Mouse (Mus musculus) liver, embryonic 11.5 days (tissue): Measurements from ENCODE around the gene Mlip. TPM values are rescaled to one million over a fixed set of nuclear protein-coding genes. Genes with fewer than 3 reads are reported as not detected.

Experiments used
- ATAC-seq: fragments of 200-750 bp; cut with Nextera tagmentation; replicated peaks from 2 replicates; pipeline ENCODE4 v1.8.0; 2017; ENCODE audit warnings: moderate number of reproducible peaks, mild to moderate bottlenecking, moderate TSS enrichment, moderate library complexity; ENCODE audit not compliant: low FRiP score
- DNase-seq: peaks from one replicate; pipeline ENCODE4 v3.0.0-alpha.2; 2017; ENCODE audit warnings: low spot score
- H3K27ac ChIP-seq: fragments of 300-500 bp; sonication (generic); 2 replicates; pipeline ENCODE4 v1.5.1; 2014; ENCODE audit warnings: mild to moderate bottlenecking, low read depth, low read length, control low read depth
- H3K27me3 ChIP-seq: fragments of 300-500 bp; sonication (generic); replicated peaks from 2 replicates; pipeline ENCODE4 v1.6.1; 2014; ENCODE audit warnings: low read length, mixed read lengths; ENCODE audit not compliant: control insufficient read depth, insufficient read depth
- H3K36me3 ChIP-seq: fragments of 300-500 bp; sonication (generic); 2 replicates; pipeline ENCODE4 v1.6.1; 2014; ENCODE audit warnings: mild to moderate bottlenecking, low read length, moderate library complexity, mixed read lengths; ENCODE audit not compliant: control insufficient read depth, insufficient read depth
- H3K4me1 ChIP-seq: fragments of 300-500 bp; sonication (generic); replicated peaks from 2 replicates; pipeline ENCODE4 v1.6.1; 2014; ENCODE audit warnings: low read length, mixed read lengths; ENCODE audit not compliant: control insufficient read depth, insufficient read depth
- H3K4me2 ChIP-seq: fragments of 300-500 bp; sonication (generic); 2 replicates; pipeline ENCODE4 v1.6.1; 2014; ENCODE audit warnings: mild to moderate bottlenecking, control low read depth, moderate library complexity
- H3K4me3 ChIP-seq: fragments of 300-500 bp; sonication (generic); 2 replicates; pipeline ENCODE4 v1.5.1; 2014; ENCODE audit warnings: low read depth, low read length, control low read depth
- H3K9ac ChIP-seq: fragments of 300-500 bp; sonication (generic); 2 replicates; pipeline ENCODE4 v1.6.1; 2014; ENCODE audit warnings: low read depth, low read length, control low read depth
- H3K9me3 ChIP-seq: fragments of 300-500 bp; sonication (generic); 2 replicates; pipeline ENCODE4 v1.6.1; 2016; ENCODE audit warnings: low read length, inconsistent platforms, mixed read lengths; ENCODE audit not compliant: control insufficient read depth
- WGBS: fragments of 180-500 bp; shearing (Covaris S2); extraction: QIAGEN DNeasy Blood & Tissue Kit; methylation state at CpG from one replicate; pipeline ENCODE4 v1.1.7; 2014; 5-methylcytosine and 5-hydroxymethylcytosine counted together
- polyA plus RNA-seq: library from polyadenylated mRNA; unstranded; fragments of >200 nt; fragmentation: Nextera tagmentation; extraction: Ambion mirVana; gene quantifications from 2 replicates; pipeline ENCODE4 v1.2.1, GENCODE M21; 2014

Gene Mlip
- polyA plus RNA-seq, 1 experiment from 2014 or later, result 0.63 TPM

- no peak overlapping the region for H3K4me3 ChIP-seq
- no peak for ATAC-seq
- H3K27ac ChIP-seq, result no peak overlapping the region
- DNase-seq, result no peak
- H3K9me3 ChIP-seq, result no peaks in the 10 kb centered on the region
- H3K4me1 ChIP-seq, result no peaks in the 10 kb centered on the region
- no peaks in the 10 kb centered on the region for H3K27me3 ChIP-seq
- no peak overlapping the region for H3K4me2 ChIP-seq
- no peaks in the 10 kb centered on the region for H3K36me3 ChIP-seq
- H3K9ac ChIP-seq, result no peak overlapping the region
- WGBS, result 80% methylated on average over 17 of the region's 18 CpGs
Measured at GRCm38 (mm10) chr9:77251511-77252112, 101.2 kb downstream of the Mlip start.

- Histone ChIP-seq H3K4me2 (no peak overlapping the region), H3K9ac (no peak overlapping the region), H3K27ac (no peak overlapping the region), H3K36me3 (no peaks in the 10 kb centered on the region), H3K4me3 (no peak overlapping the region), H3K27me3 (no peaks in the 10 kb centered on the region), H3K9me3 (no peaks in the 10 kb centered on the region), H3K4me1 (no peaks in the 10 kb centered on the region)
- ATAC-seq (no peak), DNase-seq (no peak)
- 69% methylated on average over 1 of the region's 1 CpGs for WGBS
Measured at GRCm38 (mm10) chr9:77198250-77198649, 154.5 kb downstream of the Mlip start.

DNA sequence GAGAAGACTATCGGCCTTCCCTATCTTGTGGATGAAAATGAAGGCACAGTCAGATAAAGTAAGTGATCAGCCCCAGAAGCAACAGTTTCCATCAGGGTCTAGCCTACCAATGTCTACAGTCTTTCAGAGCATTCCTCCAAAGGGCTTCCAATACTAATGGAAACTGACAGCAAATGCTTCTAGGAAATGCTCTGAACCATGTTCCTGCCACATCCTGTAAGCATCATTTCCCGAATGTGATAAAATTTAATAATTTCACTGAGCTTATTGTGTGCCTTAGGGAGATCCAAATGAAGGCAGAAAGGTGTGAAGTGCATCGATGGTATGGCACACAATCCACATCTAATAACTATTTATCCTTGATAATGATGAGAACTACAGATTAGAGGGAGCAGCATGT lies 173.3 kb downstream of the Mlip start:
- Histone ChIP-seq H3K9me3 (no peaks in the 10 kb centered on the region), H3K4me2 (no peak overlapping the region), H3K4me3 (no peak overlapping the region), H3K36me3 (no peaks in the 10 kb centered on the region), H3K27me3 (no peaks in the 10 kb centered on the region), H3K27ac (no peak overlapping the region), H3K4me1 (no peaks in the 10 kb centered on the region), H3K9ac (no peak overlapping the region)
- WGBS, result 78% methylated on average over 3 of the region's 3 CpGs
- ATAC-seq (no peak), DNase-seq (no peak)

- DNase-seq (no peak), ATAC-seq (no peak)
- H3K9me3 ChIP-seq, result no peaks in the 10 kb centered on the region
- H3K27ac ChIP-seq, result no peak overlapping the region
- no peak overlapping the region for H3K4me3 ChIP-seq
- WGBS, result 75% methylated on average over 3 of the region's 3 CpGs
- no peaks in the 10 kb centered on the region for H3K4me1 ChIP-seq
- no peaks in the 10 kb centered on the region for H3K27me3 ChIP-seq
- no peaks in the 10 kb centered on the region for H3K36me3 ChIP-seq
- H3K4me2 ChIP-seq, result no peak overlapping the region
- H3K9ac ChIP-seq, result no peak overlapping the region
Measured at GRCm38 (mm10) chr9:77175870-77176269, 176.9 kb downstream of the Mlip start.

GRCm38 (mm10) chr9:77172044-77172443 lies 180.7 kb downstream of the Mlip start:
- Histone ChIP-seq H3K9me3 (no peaks in the 10 kb centered on the region), H3K27ac (no peak overlapping the region), H3K9ac (no peak overlapping the region), H3K4me1 (no peaks in the 10 kb centered on the region), H3K4me3 (no peak overlapping the region), H3K36me3 (no peaks in the 10 kb centered on the region), H3K27me3 (no peaks in the 10 kb centered on the region), H3K4me2 (no peak overlapping the region)
- WGBS, result 55% methylated on average over 5 of the region's 5 CpGs
- ATAC-seq (no peak; the same call in 1 of the 2 replicates), DNase-seq (no peak)

DNA sequence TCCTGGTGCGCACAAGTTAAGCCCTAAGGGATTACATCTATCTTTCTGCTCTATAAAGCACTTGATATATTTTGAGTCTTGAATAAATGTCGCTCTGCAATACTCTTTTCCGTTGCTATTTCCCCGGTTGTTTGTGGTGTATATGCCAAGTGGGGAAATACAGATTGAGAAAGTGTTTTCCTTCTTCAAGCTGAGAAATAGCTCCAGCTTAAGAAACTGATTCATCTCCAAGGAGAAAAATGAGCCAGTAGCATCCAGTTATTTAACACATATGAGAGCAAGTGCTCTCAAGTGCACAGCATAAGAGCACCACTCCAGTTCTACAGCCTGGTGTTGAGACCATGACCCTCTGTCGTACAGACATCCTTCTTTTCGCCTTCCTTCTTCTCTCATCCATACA lies 186.9 kb downstream of the Mlip start:
- WGBS, result 77% methylated on average over 6 of the region's 6 CpGs
- no peak overlapping the region for H3K4me2 ChIP-seq
- ATAC-seq (no peak), DNase-seq (no peak)
- no peaks in the 10 kb centered on the region for H3K27me3 ChIP-seq
- no peak overlapping the region for H3K9ac ChIP-seq
- H3K4me3 ChIP-seq, result no peak overlapping the region
- no peaks in the 10 kb centered on the region for H3K36me3 ChIP-seq
- H3K4me1 ChIP-seq, result no peaks in the 10 kb centered on the region
- H3K27ac ChIP-seq, result no peak overlapping the region
- no peaks in the 10 kb centered on the region for H3K9me3 ChIP-seq

DNA sequence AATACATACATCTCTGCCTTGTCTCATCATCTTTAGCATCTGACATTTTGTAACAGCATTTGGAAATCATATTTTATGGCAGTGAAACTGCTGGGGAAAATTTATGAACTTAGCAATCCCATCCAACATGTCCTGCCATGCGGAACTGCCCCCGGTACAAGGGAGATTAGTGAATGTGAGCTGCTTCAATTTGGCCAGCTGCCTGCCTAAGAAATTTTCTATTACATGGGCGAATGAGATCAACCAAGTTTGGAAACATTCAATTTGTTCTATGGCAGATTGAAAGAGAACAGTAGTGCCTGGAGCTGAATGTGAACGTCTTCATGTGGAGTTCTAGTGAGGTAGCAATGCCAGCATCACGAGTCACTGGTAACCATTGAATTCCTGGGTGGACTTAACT lies 191.0 kb downstream of the Mlip start:
- ATAC-seq, result no peak
- no peak overlapping the region for H3K9ac ChIP-seq
- H3K9me3 ChIP-seq, result no peaks in the 10 kb centered on the region
- H3K27ac ChIP-seq, result no peak overlapping the region
- no peaks in the 10 kb centered on the region for H3K36me3 ChIP-seq
- no peak overlapping the region for H3K4me2 ChIP-seq
- 71% methylated on average over 5 of the region's 5 CpGs for WGBS
- H3K27me3 ChIP-seq, result no peaks in the 10 kb centered on the region
- DNase-seq, result no peak
- no peaks in the 10 kb centered on the region for H3K4me1 ChIP-seq
- no peak overlapping the region for H3K4me3 ChIP-seq

GRCm38 (mm10) chr9:77160277-77160926 lies 192.4 kb downstream of the Mlip start:
- no peak overlapping the region for H3K9ac ChIP-seq
- 74% methylated on average over 4 of the region's 4 CpGs for WGBS
- H3K4me1 ChIP-seq, result no peaks in the 10 kb centered on the region
- no peak for ATAC-seq
- no peak for DNase-seq
- no peak overlapping the region for H3K27ac ChIP-seq
- no peak overlapping the region for H3K4me3 ChIP-seq
- no peaks in the 10 kb centered on the region for H3K9me3 ChIP-seq
- no peaks in the 10 kb centered on the region for H3K36me3 ChIP-seq
- no peak overlapping the region for H3K4me2 ChIP-seq
- no peaks in the 10 kb centered on the region for H3K27me3 ChIP-seq
